Mouse (Mus musculus): ENCODE measurements around the gene Cyb5r4. TPM values are rescaled to one million over a fixed set of nuclear protein-coding genes. Genes with fewer than 3 reads are reported as not detected.
"Not testable (repeated sequence)": the region's sequence is repeated elsewhere in the genome, so short reads cannot be mapped to it uniquely, and the experiment has no call there.

The Cyb5r4 gene
- total RNA-seq (2021) = 10 to 100 TPM; 19.9 to 21.6 TPM
- long read RNA-seq, experiment 1, transcript Cyb5r4-201 (16 exons, 2,644 nt) = major isoform, 40 of 58 reads
- long read RNA-seq, experiment 1, partial matches to known transcripts = 2 of 58 reads
- long read RNA-seq, experiment 1, other reads (novel, unspliced or antisense) = 16 of 58 reads
- long read RNA-seq, experiment 2, transcript Cyb5r4-201 (16 exons, 2,644 nt) = major isoform, 46 of 61 reads
- long read RNA-seq, experiment 2, partial matches to known transcripts = 0 of 61 reads
- long read RNA-seq, experiment 2, other reads (novel, unspliced or antisense) = 15 of 61 reads

DNA sequence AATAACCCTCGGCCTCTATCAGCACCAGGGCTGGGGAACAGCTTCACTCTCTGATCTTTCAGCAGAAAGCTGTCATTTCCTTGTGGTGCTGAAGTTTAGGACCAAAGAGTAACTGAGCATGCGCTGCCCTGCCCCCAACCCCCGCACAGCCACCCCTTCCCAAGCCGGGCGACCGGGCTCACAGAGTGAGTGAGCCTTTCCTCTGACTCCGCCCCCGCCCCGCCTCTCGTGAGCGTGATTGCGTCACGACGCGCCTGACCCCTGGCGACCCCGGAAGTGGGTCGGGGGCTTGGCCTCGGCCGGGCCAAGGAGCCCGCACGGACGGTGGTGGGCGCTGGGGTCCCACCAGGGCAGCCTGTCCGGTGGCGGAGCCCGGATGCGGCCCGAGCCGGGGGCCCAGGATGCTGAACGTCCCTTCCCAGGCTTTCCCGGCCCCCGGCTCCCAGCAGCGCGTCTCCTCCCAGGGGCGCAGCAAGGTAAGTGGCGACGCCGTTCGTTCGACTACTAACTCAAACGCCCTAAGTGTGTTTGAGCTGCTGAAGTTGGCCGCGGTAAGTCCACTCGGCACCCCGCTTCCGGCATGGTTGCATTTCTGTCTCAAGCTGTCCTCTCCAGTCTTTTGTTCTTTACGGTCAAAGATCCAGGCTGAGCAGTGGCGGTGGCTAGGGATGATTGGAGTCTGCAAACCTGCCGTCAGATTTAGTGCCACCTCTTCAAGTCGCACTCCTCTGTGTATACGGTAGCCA is at the start of gene Cyb5r4:
Gene Cyb5r4, plus strand, starts transcription at position 237 of the 746 bp plus-strand sequence.
- DNase-seq = peak; percentile 96
- intact Hi-C loops (cut with DNase I; ENCODE audit: low total_unique reads) = no loop called here

DNA sequence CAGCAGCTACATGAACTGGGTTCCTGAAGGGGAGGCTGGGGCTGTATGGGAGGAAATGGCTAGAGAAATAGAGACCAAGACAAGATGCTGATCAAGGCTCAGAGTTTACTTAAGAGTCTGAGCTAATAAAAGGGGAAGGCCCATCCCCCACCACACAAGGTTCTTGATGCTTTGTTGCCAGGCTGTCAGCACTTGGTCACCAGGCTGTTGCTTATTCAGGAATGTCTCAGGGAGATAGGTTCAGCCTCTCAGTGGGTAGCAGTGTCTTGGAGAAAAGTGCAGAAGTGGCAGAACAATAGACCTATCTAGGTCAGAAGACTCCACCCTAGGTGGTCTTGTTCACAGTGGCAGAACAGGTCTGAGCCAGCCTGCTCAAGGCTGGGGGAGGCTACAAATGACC is 49.3 kb upstream of the Cyb5r4 start:
- DNase-seq; intact Hi-C loops (cut with DNase I; ENCODE audit: low total_unique reads): not testable (repeated sequence)

DNA sequence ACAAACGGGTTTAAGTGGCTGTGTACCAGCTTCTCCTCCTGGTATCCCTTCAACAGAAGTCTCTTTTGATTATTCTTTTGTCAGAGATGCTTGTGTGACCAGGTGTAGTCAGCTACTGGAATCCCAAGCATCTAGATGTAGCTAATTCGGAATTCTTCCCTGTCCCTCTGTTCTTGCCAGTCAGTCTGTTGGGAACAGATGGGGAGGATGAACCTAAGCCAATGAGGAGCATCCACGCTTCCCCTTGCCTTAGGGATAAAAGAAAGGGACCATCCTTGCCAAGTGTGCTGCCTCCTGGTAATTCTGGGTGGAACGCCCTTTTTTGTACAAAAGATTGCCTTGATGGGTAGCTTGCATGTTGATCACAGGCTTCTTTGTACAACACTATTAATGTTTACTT is 48.3 kb upstream of the Cyb5r4 start:
- no peak for DNase-seq
- intact Hi-C loops (cut with DNase I; ENCODE audit: low total_unique reads) = no loop called here

DNA sequence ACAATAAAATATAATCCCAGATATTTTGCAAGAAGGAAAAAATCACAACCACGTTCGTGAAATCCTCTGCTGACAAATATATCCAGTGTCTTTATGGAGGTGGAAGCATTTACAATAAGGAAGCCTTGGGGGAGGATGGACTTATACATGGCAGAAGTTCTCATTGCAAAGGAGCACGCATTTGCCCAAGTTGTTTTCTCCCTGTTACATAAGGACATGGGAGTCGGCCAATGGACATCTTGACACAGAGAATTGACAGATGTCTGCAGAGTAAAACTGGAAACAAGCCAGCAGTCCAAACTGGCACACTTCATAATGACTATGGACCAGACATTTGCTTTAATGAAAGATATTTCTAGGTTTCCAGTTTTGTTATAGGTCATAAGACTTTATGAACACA is 44.9 kb upstream of the Cyb5r4 start:
- no peak for DNase-seq
- intact Hi-C loops (cut with DNase I; ENCODE audit: low total_unique reads) = no loop called here

DNA sequence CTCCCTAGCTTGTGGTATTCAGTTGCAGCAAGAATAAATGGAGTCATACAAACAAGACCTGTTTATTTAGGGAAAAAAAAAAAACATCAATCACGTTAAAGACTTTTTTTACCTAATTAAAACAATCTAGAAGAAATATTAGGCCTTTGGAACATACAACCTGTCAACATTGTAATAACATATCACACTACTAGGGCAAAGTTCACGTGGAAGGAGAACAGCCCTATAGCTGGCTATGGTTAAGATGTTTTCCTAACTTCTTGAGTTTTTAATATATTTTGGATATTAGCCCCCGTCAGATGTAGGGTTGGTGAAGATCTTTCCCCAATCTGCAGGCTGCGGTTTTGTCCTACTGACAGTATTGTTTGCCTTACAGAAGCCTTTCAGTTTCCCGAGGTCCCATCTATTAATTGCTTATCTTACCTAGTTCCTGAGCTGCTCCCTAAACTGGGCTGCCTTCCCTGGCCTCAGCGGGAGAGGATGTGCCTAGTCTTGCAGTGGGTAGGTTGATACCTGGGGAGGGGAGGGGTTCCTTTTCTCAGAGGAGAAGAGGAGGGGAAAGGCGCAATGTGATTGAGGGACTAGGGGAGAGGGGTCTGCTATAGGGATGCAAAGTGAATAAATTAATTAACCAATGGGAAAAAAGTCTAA is 43.4 kb upstream of the Cyb5r4 start:
- no peak for DNase-seq
- intact Hi-C loops (cut with DNase I; ENCODE audit: low total_unique reads) = no loop called here

DNA sequence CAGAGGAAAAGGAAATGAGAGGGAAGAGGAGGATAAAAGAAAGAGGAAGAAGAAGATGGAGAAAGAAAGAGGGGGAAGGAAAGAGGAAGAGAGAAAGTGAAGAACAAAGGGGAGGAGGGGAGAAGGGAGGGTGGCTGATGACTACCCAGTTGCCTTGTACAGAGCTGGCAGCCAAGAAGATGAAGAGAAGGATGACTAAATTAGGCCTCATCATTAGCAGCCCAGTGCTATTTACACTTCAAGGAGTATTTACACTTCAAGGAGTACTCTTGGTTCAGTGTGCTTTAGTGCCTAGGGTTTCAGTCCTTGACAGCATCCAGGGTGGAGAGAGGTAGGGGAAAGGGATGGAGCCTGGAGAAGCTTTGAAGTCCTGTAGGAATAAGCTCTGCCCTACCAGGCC is 41.8 kb upstream of the Cyb5r4 start:
- intact Hi-C loops (cut with DNase I; ENCODE audit: low total_unique reads) = no loop called here

DNA sequence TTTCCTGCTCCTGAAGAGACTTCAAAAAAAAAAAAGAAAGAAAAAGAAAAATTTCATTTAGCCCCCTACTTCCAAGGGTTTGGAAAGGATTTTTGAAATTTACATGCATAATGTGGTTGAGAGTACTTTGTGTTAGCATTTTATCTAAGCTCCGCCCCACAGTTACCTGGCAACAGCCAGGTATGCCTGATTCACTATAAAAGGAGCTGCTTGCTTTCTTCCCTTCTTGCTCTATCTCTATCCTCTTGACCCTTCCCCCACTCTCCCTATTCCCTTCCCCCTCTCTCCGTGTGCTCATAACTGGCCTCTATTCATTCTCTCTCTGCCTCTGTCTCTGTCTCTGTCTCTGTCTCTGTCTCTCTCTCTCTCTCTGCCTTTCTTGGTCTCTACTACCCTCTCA is 40.9 kb upstream of the Cyb5r4 start:
- no peak for DNase-seq
- intact Hi-C loops (cut with DNase I; ENCODE audit: low total_unique reads) = no loop called here

More for the DNA sequence above, 41.8 kb upstream of the Cyb5r4 start:
- DNase-seq = no peak

DNA sequence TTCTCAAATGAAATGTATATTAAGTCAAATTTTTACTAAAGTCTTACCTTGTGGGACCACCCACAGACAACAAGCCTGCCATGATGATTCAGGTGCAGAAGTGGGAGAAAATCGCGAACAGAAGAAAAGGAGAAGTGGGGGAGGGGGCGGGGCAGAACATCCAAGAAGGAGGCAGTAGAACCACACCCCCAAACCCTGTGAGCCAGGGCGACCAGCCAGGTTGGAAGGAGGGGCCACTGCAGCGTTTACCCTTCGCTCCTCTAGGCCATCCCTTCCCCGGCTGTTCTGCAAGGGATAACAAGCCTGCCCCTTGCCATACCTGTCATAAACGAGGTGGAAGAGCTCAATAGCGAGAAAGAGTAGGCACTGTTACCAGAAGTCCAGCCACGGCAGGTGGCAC is 40.3 kb upstream of the Cyb5r4 start:
- intact Hi-C loops (cut with DNase I; ENCODE audit: low total_unique reads) = no loop called here
- no peak for DNase-seq

DNA sequence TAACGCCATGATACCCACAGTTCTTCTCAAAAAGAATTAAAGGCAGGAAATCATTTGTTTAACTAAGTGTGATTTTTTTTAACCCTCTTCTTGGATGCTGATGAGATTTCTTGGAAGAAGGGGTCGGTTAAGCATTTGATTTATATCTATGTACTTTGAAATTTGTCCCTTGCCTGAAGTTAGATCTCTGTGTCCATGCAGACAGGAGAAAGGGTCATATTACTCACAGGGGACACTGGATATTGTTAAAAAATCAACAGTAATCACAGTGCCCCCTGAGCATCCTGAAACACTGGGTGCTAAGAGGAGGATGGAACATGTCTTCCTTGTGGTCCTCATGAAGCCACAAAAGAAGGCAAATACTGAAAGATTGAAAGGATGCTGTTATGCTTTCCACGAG is 37.2 kb upstream of the Cyb5r4 start:
- intact Hi-C loops (cut with DNase I; ENCODE audit: low total_unique reads) = no loop called here
- DNase-seq = no peak

DNA sequence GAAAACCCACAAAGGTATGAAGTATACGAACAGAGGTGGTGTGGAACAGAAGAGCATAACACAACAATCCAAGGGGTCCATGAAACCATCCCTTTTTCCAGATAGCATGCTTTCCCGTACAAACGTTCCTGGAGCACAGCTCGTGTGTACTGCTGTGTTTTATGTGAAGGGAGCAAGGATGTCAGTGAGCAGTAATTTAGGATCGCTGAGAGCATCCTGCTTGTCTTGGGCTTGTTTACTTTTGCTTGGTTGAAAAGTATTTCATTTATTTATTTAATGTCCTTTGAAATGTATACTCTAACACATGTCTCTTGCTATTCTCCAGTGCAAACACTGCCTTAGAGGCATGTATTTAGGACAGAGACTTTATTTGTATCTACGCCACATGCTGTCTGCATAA is 36.7 kb upstream of the Cyb5r4 start:
- intact Hi-C loops (cut with DNase I; ENCODE audit: low total_unique reads) = no loop called here
- DNase-seq = no peak

DNA sequence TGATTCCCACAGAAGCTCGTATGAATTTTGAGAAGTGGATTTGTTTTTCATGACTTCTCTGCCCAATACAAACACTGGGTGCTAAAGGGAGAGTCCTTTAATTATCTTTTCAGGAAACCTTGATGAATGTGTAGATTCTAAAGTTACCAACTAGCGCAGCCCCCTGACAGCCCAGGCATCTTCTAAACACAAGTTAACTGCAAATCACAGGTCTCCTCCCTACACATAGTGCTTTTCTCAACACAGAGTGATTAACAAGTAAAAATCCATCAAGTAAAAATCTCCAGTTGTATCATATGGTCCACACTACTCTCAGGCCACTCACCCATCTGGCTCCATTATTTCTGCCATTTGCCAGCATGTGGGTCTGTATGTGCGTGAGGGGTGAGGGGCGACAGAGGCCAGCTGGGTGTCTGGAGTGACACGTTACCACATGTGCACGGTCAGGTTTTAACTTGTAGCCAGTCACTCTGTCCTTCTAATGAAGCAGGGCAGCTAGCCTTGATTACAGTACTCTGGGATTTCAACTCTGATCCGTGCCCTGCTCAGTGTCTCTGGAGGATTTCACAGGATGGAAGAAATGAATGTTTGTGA is 35.0 kb upstream of the Cyb5r4 start:
- intact Hi-C loops (cut with DNase I; ENCODE audit: low total_unique reads) = no loop called here

DNA sequence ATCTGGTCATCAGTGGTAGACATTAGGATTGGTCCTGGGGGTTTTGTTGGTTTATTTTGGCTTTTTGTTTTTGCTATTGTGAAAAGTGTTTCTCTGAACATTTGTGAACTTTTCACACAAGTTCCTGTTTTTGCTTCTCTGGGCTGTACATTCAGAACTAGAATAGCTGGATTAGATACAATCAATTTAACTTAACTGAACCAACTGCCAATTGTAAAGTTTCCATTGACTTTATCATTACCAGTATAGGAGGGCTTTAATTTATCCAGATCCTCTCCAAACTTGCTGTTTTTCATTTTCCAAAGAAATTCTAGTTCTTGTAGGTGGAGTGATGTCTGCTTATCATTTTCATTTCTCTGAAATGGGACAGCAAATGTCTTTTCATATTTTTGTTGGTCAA is 32.0 kb upstream of the Cyb5r4 start:
- no peak for DNase-seq
- intact Hi-C loops (cut with DNase I; ENCODE audit: low total_unique reads) = no loop called here

More for the DNA sequence above, 35.0 kb upstream of the Cyb5r4 start:
- no peak for DNase-seq

DNA sequence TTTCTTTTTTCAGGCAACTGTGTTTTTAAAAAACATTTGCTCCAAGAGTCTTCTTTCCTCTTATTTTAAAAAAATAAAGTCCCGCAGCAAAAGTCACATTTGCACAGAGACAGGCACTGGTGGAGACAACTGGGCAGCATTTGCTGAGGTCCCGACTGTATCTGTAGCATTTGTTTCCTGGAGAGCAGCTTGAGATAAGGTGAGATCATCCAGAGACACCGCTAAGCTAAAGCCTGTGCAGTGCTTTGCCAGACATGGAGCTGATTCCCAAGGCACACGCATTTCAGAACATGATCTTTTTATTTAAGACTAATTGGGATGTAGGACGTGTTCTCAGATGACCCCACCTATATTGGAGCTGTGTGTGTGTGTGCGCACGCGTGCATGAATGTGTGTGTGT is 30.1 kb upstream of the Cyb5r4 start:
- intact Hi-C loops (cut with DNase I; ENCODE audit: low total_unique reads) = no loop called here
- no peak for DNase-seq

DNA sequence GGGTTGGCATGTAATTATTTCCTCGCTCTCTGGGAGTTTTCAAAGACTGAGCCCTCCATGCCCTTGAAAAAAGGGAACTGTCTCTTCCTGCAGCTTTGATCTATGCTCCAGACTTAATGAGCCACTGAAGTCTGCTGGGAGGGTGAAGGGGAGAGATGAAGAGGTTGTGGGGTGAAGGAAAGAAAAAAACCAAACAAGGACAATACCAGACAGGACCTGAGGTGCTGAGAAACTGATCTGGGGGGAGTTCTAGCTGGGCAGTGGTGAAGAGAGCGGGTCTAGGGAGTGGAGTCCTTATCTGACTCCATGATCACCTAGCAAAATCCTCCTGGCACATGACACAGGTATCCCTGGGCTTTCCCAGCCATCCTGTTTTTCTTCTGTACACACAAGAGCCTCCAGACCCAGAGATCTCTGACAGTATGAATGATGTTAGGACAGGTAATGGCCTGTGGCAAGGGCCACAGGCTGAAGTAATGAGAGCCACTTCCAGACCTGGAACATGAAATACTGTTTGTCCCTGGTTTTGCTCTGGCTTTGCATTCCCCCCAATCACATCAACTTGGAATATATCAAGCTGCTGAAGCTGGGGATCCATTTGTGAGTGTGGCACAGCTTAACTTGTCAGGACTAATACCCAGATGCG is 24.6 kb upstream of the Cyb5r4 start:
- intact Hi-C loops (cut with DNase I; ENCODE audit: low total_unique reads) = no loop called here
- no peak for DNase-seq

DNA sequence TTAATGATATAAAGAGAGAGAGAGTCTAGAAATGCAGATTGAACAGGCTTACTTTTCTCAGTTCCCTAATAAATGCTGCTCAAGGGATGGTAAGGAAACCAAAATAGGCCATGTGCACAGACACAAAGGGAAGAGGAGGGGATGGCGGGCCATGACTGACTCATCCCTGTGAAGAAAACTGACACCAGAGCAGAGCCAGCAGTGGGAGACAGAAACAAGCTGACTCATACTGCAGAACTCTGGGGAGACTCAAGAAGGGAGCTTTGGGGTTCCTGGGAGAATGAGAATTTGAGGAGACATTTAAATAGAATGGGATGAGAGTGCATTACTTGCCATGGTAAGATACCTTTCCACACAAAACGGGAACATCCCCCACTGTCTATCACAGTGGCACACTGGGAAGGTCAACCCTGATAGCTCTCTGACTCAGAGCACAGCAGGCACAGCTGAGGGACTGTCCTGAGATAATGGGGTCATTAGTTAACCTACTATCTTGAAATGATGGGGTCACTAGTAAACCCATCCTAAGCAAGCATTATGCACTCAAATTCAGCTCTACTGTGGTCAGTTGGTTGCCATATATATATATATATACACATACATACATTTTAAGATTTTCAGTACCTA is 21.7 kb upstream of the Cyb5r4 start:
- no peak for DNase-seq
- intact Hi-C loops (cut with DNase I; ENCODE audit: low total_unique reads) = no loop called here

DNA sequence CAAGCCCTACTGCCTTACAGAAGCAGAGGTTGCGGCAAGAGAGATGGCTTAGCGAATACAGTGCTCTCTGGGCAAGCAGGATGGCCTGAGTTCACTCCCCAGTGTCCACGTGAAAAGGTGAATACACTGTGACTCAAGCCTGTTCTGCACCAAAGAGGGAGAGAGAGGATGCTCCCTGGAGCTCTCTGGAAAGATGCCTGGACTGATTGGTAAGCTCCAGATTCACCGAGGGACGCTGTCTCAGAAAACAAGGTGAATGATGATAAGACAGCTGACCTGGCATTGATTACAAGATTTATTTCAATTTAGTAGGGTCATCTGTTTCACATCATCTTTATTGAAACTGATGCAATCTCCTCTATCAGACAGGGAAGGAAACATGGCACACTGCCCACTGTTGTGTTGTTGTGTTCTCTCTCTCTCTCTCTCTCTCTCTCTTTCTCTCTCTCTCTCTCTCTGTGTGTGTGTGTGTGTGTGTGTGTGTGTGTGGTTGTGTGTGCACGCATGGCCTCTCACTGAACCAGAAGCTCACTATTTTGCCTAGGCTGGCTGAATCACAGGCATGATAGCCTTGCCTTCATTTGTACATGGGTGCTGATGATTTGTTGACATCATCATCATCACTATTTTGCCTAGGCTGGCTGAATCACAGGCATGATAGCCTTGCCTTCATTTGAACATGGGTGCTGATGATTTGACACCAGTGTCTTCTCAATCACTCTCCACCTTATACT is 16.9 kb upstream of the Cyb5r4 start:
- DNase-seq = no peak
- intact Hi-C loops (cut with DNase I; ENCODE audit: low total_unique reads) = no loop called here

DNA sequence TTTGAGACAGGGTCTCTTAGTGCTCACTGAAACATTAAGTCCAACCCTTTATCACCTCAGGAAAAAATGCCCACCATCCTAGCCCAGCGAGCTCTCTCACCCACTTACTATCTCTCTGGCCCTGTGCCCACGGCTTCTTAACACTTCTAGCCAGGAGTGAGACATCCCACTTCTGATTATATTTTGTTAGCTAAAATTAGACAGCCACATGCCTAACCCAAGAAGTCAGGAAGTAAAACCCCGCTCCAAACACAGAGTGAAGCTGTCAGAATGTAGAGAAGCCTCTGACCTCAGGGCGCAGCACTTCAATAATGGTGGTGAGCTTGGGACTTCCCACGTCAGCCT is 16.4 kb upstream of the Cyb5r4 start:
- no peak for DNase-seq
- intact Hi-C loops (cut with DNase I; ENCODE audit: low total_unique reads) = no loop called here

DNA sequence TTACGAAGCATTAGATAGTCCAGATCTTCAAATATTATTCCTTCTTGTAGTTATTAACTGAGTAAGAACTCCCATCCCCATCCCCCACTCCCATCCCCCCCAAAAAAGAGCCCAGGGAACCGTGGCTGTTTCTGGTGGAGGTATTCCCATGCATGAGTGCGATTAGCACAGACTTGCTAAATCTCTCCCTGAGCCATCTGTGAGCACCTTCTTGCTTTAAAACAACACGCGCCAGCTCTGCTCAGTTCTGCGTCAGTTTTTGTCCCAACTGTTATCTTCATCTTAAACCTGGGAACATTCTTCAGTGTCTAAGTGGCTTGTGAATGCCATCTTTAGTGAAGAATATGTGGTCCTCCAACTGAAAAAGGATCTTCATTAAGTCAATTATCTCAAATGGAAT is 13.3 kb upstream of the Cyb5r4 start:
- intact Hi-C loops (cut with DNase I; ENCODE audit: low total_unique reads) = no loop called here
- DNase-seq = no peak

DNA sequence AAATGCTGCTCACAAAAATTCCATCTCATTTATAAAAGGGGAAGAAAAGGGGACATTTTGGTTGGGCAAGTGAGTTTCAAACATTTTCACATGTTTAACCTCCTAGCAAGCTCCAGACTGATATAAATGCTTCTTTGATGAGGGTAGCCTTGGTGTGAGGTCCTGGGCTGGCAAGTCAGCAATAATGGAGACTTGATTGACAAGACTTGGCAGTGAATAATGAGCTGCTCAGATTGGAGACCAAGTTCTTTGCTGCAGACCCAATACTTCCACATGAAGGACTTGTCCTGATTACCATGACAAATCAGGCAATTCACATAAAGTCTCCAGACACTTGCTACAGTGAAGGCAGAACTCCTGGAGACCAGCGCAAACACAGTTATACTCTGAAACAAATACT is 12.9 kb upstream of the Cyb5r4 start:
- intact Hi-C loops (cut with DNase I; ENCODE audit: low total_unique reads) = no loop called here
- no peak for DNase-seq

All from gastrocnemius, postnatal 14 days (tissue).